Mouse (Mus musculus): ENCODE measurements at regions not wholly inside any gene's neighbourhood (a gene's known extent, or its start where the extent isn't known, plus 50 kb on each side); places are given as distances from the start of the nearest gene placed in this dataset.

DNA sequence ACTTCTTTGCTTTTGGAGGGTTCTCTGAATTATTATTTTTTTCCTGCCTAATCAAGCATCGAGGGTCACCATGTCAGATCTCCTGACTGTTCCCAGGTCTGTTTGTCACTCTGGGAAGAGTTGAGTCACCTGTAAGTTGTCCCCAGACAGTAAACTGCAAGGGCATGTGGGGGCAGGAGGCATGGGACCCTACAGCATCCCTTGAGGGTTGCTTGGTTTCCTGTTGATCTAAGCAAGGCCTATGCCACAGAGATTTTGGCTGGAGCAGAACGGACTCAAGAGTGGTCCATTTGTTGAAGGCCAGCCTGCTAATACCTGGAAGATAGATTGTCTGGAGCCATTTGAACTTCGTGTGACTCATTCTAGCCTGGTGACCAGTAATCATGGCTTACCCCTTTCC, 199.7 kb downstream of the Foxo1 start:
- Histone ChIP-seq H3K27ac (ENCODE audit: insufficient read depth, low read depth, low read length) (no peak overlapping the region), H3K4me1 (ENCODE audit: control insufficient read depth, insufficient read depth, low read length) (no peaks in the 10 kb centered on the region), H3K4me3 (ENCODE audit: insufficient read depth, low read length) (no peak overlapping the region)
- TF ChIP-seq CTCF (IDR thresholded peaks at IDR 0.05; ENCODE audit: low read depth, low read length) (no peak), POLR2A (IDR thresholded peaks at IDR 0.05; ENCODE audit: borderline replicate concordance, low read depth, low read length) (no peak)

DNA sequence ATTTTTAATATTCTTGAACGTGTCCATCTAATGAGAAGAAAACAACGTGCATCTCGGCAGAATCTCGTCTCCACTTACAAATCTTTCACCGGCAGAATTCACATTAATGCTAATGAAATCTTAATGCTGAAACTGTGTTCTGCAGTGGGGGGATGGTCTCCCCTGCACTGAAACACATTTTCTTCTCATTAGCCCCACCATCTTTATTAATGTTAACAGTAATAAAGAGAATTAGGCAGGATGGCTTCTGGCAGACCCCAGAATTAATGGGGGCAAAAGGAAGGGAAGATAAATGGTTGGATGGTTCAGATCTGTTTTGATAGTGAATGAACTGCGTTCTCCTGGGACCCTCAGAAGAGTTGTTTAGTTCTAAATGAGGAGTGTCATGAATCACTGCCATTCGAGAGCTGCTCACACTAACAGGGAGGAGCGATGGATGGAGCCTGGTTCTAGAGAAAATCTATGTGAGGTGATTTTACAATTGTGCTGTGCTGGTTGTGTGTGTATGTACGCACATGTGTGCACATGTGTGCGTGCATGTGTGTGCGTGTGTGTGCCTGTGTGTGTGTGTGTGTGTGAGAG, 198.9 kb downstream of the Foxo1 start:
- Histone ChIP-seq H3K4me3 (ENCODE audit: insufficient read depth, low read length) (no peak overlapping the region), H3K4me1 (ENCODE audit: control insufficient read depth, insufficient read depth, low read length) (no peaks in the 10 kb centered on the region), H3K27ac (ENCODE audit: insufficient read depth, low read depth, low read length) (no peak overlapping the region)
- TF ChIP-seq CTCF (IDR thresholded peaks at IDR 0.05; ENCODE audit: low read depth, low read length) (no peak), POLR2A (IDR thresholded peaks at IDR 0.05; ENCODE audit: borderline replicate concordance, low read depth, low read length) (no peak)

DNA sequence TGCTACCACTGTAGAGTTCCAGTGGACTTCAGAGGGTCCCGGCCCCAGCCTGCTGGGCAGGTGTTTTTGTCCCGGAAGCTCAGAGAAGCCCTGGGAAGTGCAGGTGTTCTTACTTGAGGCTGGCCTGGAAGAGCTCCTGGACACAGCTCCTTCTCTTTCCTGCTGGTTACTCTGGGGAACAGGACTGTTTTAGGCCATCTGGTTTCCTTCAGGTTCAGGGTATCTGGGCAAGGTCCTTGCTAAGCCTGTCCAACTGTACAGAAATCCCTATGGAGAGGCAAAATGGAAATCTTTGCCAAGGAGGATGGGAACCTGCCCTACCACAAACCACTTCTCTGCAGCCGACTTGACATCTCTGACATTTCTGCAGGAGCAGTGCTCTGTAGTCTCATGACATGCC, 198.4 kb downstream of the Foxo1 start:
- Histone ChIP-seq H3K4me1 (ENCODE audit: control insufficient read depth, insufficient read depth, low read length) (no peaks in the 10 kb centered on the region), H3K27ac (ENCODE audit: insufficient read depth, low read depth, low read length) (no peak overlapping the region), H3K4me3 (ENCODE audit: insufficient read depth, low read length) (no peak overlapping the region)
- TF ChIP-seq CTCF (IDR thresholded peaks at IDR 0.05; ENCODE audit: low read depth, low read length) (no peak), POLR2A (IDR thresholded peaks at IDR 0.05; ENCODE audit: borderline replicate concordance, low read depth, low read length) (no peak)

DNA sequence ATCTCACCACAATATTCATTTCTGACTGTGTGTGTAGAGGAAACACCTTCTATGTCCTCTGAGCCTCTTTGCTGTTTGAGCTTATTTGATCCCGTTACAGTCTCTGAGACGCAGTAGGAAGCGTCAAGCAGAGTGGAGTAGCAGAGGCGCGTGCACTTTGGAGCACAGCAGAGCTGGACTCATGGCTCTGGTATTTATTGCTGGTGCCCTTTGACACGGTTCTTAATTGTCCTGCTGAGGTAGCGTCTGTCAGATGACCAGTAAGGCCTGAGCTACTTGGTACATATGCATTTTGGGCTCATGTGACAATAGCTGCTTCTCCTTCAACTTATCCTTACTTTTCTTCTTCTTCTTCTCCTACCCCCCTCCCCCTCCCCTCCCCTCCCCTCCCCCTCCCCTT, 195.8 kb downstream of the Foxo1 start:
- TF ChIP-seq CTCF (IDR thresholded peaks at IDR 0.05; ENCODE audit: low read depth, low read length) (no peak), POLR2A (IDR thresholded peaks at IDR 0.05; ENCODE audit: borderline replicate concordance, low read depth, low read length) (no peak)

DNA sequence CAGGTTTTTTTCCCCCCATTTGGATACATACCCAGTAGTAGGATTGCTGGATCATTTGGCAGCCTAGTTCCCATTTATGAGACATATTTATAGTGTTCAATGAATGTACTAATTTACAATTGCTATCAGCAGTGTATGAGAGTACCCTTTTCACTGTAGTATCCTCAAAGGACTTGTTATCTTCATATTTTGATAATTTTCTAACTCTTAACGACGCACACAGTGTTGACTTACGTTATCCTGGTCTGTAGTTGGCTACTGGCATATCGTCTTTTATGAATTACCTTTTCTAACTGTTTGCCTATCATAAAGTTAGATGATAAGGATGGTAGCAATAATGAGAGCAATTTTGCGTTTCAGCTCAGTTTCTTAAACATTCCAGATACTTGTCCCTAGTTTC, 186.8 kb downstream of the Foxo1 start:
- TF ChIP-seq POLR2A (IDR thresholded peaks at IDR 0.05; ENCODE audit: borderline replicate concordance, low read depth, low read length) = no peak
- no peak for TF ChIP-seq CTCF (IDR thresholded peaks at IDR 0.05; ENCODE audit: low read depth, low read length)
- no peak overlapping the region for H3K27ac ChIP-seq (ENCODE audit: insufficient read depth, low read depth, low read length)
- no peak overlapping the region for H3K4me3 ChIP-seq (ENCODE audit: insufficient read depth, low read length)
- H3K4me1 ChIP-seq (ENCODE audit: control insufficient read depth, insufficient read depth, low read length) = peaks cover 3% of the 10 kb centered on the region; the same call in 1 of the 2 replicates

More for the DNA sequence above, 195.8 kb downstream of the Foxo1 start:
- Histone ChIP-seq H3K4me3 (ENCODE audit: insufficient read depth, low read length) (no peak overlapping the region), H3K4me1 (ENCODE audit: control insufficient read depth, insufficient read depth, low read length) (no peaks in the 10 kb centered on the region), H3K27ac (ENCODE audit: insufficient read depth, low read depth, low read length) (no peak overlapping the region)

DNA sequence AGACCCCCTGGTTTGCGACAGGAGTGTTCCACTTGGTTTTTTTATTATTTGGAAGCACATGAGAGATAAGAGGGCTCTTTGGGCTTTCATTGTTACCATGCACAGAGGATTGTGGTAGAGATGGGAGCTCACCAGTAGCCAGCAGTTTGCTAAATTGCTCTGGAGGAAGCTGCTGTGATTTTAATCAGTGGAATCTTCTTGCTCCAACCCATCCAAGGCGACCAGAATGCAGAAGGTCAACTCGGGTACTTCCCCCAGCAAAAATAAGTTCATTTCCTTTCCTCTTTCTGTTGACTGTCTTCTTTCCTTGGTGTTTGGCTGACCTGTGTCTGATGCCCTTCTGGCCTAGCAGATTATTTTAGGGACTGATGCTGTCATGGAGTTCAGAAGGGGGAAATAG, 184.9 kb downstream of the Foxo1 start:
- H3K27ac ChIP-seq (ENCODE audit: insufficient read depth, low read depth, low read length) = no peak overlapping the region
- no peak overlapping the region for H3K4me3 ChIP-seq (ENCODE audit: insufficient read depth, low read length)
- no peaks in the 10 kb centered on the region for H3K4me1 ChIP-seq (ENCODE audit: control insufficient read depth, insufficient read depth, low read length)
- TF ChIP-seq CTCF (IDR thresholded peaks at IDR 0.05; ENCODE audit: low read depth, low read length) (no peak), POLR2A (IDR thresholded peaks at IDR 0.05; ENCODE audit: borderline replicate concordance, low read depth, low read length) (no peak)

DNA sequence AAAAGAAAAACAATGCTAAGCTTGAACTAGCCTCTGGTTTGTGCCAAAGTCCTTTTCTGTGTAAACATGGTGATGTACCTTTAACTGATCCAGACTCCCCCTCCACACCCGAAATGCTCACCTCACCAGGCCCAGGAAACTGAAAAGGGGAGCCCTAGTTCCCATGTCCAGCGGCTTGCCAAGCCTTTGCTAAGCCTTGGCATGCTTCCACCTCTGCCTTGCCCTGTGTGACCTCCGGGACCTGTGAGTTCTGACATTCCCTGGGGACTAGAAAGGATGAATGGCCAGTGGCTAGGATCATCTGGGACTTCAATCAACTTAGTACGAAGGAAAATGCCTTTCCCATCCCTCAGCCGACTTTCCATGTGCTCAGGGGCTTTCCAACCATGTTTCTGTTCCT, 184.2 kb downstream of the Foxo1 start:
- Histone ChIP-seq H3K4me1 (ENCODE audit: control insufficient read depth, insufficient read depth, low read length) (no peaks in the 10 kb centered on the region), H3K4me3 (ENCODE audit: insufficient read depth, low read length) (no peak overlapping the region), H3K27ac (ENCODE audit: insufficient read depth, low read depth, low read length) (no peak overlapping the region)
- no peak for TF ChIP-seq CTCF (IDR thresholded peaks at IDR 0.05; ENCODE audit: low read depth, low read length)
- no peak for TF ChIP-seq POLR2A (IDR thresholded peaks at IDR 0.05; ENCODE audit: borderline replicate concordance, low read depth, low read length)

DNA sequence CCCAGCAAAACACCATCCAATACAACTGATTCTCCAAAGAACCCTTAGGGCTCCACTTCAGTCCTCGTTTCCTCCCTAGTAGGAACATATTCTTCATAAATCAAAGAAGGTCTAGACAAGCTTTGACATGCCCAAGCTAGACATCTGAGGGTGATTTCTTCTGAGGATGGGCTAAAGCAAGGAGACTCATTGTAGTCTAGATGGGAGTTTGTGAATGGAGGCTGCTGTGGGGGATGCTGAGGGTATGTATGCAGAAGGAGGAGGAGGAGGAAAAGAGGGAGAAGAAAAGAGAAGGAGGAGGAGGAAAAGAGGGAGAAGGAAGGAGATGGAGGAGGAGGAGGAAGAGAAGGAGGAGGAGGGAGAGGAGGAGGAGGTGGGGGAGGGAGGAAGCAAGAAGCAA, 178.9 kb downstream of the Foxo1 start:
- TF ChIP-seq CTCF (IDR thresholded peaks at IDR 0.05; ENCODE audit: low read depth, low read length) = no peak
- TF ChIP-seq POLR2A (IDR thresholded peaks at IDR 0.05; ENCODE audit: borderline replicate concordance, low read depth, low read length) = no peak
- Histone ChIP-seq H3K4me3 (ENCODE audit: insufficient read depth, low read length) (no peak overlapping the region), H3K4me1 (ENCODE audit: control insufficient read depth, insufficient read depth, low read length) (peaks cover 8% of the 10 kb centered on the region), H3K27ac (ENCODE audit: insufficient read depth, low read depth, low read length) (no peak overlapping the region)

DNA sequence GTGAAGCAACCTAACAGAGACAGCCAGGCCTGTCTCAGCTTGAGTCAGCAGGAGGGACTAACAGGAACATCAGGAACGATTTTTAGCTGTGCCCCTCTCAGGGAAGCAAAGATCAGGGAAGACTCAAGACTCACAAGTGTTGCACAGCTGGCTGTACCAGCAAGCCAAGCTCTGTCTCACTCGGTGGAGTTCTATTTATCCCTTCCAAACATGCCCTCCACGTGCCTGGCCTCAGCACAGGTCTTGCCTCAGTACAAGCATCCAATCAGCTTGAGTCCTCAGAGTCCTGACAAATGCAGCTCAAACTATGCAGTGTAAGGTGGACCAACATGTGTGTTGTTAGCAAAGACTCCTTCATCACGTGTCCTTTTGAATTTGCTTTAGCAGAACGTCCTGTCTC, 178.4 kb downstream of the Foxo1 start:
- H3K4me3 ChIP-seq (ENCODE audit: insufficient read depth, low read length) = no peak overlapping the region
- TF ChIP-seq CTCF (IDR thresholded peaks at IDR 0.05; ENCODE audit: low read depth, low read length) (no peak), POLR2A (IDR thresholded peaks at IDR 0.05; ENCODE audit: borderline replicate concordance, low read depth, low read length) (no peak)
- peaks cover 8% of the 10 kb centered on the region for H3K4me1 ChIP-seq (ENCODE audit: control insufficient read depth, insufficient read depth, low read length)
- H3K27ac ChIP-seq (ENCODE audit: insufficient read depth, low read depth, low read length) = no peak overlapping the region

DNA sequence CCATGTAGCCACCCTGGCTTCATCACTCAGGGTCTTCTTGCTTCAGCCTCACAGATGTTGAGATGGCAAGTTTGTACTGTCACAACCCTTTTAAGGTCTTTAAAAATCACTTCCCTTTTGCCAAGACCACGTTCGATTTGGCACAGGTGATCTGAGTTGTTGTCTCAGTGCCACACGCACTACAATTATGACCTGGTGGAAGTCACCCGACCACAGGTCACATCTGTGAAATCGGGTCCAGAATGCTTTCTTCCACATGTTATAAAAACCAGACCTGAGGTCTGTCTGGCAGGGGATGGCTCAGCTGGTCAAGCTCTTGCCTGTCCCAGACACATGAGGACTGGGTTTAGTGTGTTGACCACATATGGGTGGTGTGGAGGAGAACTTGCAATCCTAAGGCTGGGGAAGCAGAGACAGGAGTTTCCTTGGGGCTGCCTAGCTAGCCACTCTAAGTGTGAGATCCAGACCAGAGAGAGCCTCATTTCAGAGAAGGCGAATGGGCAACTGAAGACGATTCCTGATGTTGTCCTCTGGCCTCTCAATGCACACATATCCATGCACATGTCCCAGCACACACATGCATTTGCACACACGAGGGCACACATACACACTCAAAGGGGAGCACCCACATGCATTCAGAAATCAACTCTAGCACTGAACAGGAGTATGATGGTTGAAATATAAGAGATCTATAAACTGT, 176.4 kb downstream of the Foxo1 start:
- Histone ChIP-seq H3K4me1 (ENCODE audit: control insufficient read depth, insufficient read depth, low read length) (peaks cover 8% of the 10 kb centered on the region), H3K27ac (ENCODE audit: insufficient read depth, low read depth, low read length) (no peak overlapping the region), H3K4me3 (ENCODE audit: insufficient read depth, low read length) (no peak overlapping the region)
- TF ChIP-seq POLR2A (IDR thresholded peaks at IDR 0.05; ENCODE audit: borderline replicate concordance, low read depth, low read length) (no peak), CTCF (IDR thresholded peaks at IDR 0.05; ENCODE audit: low read depth, low read length) (no peak)

All from bone marrow macrophage, adult 2 months (primary cell).